Mouse (Mus musculus): ENCODE results near the gene Coq8b.

DNA sequence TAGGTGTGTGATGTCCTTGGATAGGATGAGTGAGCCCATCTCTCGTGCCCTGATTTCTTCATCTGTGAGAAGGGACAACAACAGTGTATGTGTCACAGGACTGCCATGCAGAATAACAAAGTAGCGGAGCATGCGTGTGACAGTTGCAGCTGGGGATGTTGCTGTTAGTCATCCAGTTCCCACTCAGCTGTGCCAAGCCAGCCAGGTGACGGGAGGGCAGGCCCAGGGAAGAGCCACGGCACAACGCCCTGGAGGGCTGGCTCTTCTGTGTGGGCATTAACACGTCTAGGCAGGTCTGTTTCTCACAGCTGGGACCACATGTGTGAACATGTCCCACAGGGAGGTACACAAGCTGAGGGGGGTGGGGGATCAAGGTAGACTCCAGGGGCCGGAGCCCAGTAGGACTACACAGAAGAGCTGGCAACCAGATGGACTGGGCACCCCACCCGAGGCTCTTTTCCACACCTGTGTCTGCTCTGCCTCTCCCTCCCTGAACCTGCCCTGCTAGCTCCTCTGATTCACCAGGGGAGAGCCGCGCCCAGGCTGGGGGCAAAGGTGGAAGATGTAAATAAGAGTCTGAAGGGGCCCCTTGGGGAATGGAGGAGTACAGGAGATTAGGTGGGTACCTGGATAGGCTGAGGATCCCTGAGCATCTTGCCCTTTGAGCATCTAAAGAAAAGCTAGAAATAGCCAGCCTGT is 7.8 kb upstream of the Coq8b start:
- no peak for TF ChIP-seq CTCF (IDR thresholded peaks at IDR 0.05; ENCODE audit: control insufficient read depth, insufficient read depth, insufficient read length)
- TF ChIP-seq MYOD1 (IDR thresholded peaks at IDR 0.05; ENCODE audit: control insufficient read depth, insufficient read length, low read depth) = no peak
- TF ChIP-seq MAX (IDR thresholded peaks at IDR 0.05) = no peak
- no peak for TF ChIP-seq USF1 (IDR thresholded peaks at IDR 0.05; ENCODE audit: low read depth)
- TF ChIP-seq CEBPB (IDR thresholded peaks at IDR 0.05; ENCODE audit: low read depth) = no peak
- TF ChIP-seq FOSL1 (IDR thresholded peaks at IDR 0.05; ENCODE audit: insufficient read depth, low read length, poor library complexity, severe bottlenecking) = no peak
- TF ChIP-seq MYOG (IDR thresholded peaks at IDR 0.05; ENCODE audit: control insufficient read depth, extremely low read depth, insufficient read length) = no peak

All from C2C12 (cell line).